ENCODE assay signal across 9 mouse cellular contexts in the genomic region with DNA sequence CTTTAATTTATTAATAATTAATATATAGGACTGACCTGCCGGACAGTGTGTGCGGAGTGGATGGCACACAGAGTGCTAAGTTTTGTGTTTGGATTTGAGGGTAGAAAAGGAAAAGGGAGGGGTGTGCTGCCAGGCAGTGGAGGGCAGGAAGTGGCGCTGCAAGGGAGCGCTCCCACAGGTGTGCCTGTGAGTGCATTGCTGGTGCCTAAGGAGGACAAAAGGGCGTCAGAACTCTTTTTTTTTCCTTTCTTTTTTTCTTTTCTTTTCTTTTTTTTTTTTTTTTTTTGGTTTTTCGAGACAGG. TPM values are rescaled to one million over a fixed set of nuclear protein-coding genes. Genes with fewer than 3 reads are reported as not detected.
DNase-seq lines count a peak whose midpoint lies in the region; ATAC-seq and TF ChIP-seq lines count a peak whose summit lies in the region.
"Had no signal": no experiment of that assay in that cellular context is flagged by ENCODE, and none has a peak within 500 bp of the region (broad histone marks: within the 10 kb centered on the region; RNA-seq: fewer than 3 reads in every experiment).

No protein-coding gene starts in this region.

- no peaks in the 10 kb centered on the region for H3K27me3 ChIP-seq in kidney, postnatal 0 days (ENCODE audit: insufficient read depth, low read length)
- no peaks in the 10 kb centered on the region for H3K27me3 ChIP-seq in forebrain, embryonic 12.5 days
- H3K27me3 ChIP-seq in liver, adult 2 months (ENCODE audit: control insufficient read depth, insufficient read depth, low read length) = no peaks in the 10 kb centered on the region
- H3K27me3 ChIP-seq in stomach, postnatal 0 days (ENCODE audit: control insufficient read depth, insufficient read depth, low read length) = no peaks in the 10 kb centered on the region

- H3K4me1 ChIP-seq in kidney, postnatal 0 days (replicated peaks; ENCODE audit: insufficient read depth, low read length) = no peaks in the 10 kb centered on the region
- H3K4me1 ChIP-seq in forebrain, embryonic 12.5 days = no peaks in the 10 kb centered on the region
- H3K4me1 ChIP-seq in liver, adult 2 months (ENCODE audit: control insufficient read depth, insufficient read depth, low read length) = peaks cover 2% of the 10 kb centered on the region; the same call in 1 of the 2 replicates
- H3K4me1 ChIP-seq in stomach, postnatal 0 days (replicated peaks; ENCODE audit: control insufficient read depth, insufficient read depth) = no peaks in the 10 kb centered on the region

- peak overlapping the region; percentile 46 for H3K4me2 ChIP-seq in kidney, postnatal 0 days (ENCODE audit: low read length)
- H3K4me2 ChIP-seq in forebrain, embryonic 12.5 days = peak overlapping the region; percentile 47; the same call in 1 of the 2 replicates
- peak overlapping the region; percentile 44; the same call in 1 of the 2 replicates for H3K4me2 ChIP-seq in stomach, postnatal 0 days (replicated peaks; ENCODE audit: low read depth)

- H3K27ac ChIP-seq in kidney, postnatal 0 days = no peak overlapping the region
- H3K27ac ChIP-seq in forebrain, embryonic 12.5 days = no peak overlapping the region
- no peak overlapping the region for H3K27ac ChIP-seq in liver, adult 2 months (replicated peaks; ENCODE audit: insufficient read depth, low read depth, low read length)
- no peak overlapping the region for H3K27ac ChIP-seq in stomach, postnatal 0 days (replicated peaks)

- WGBS in kidney, postnatal 0 days = 52% methylated on average over 5 of the region's 6 CpGs
- 61% methylated on average over 6 of the region's 6 CpGs for WGBS in forebrain, embryonic 12.5 days
- 26% methylated on average over 5 of the region's 6 CpGs for WGBS in liver, adult 2 months
- WGBS in stomach, postnatal 0 days = 45% methylated on average over 5 of the region's 6 CpGs

- 0 out of 2 replicates have a peak, but pooled peaks have one; percentile 33 for ATAC-seq in kidney, postnatal 0 days (replicated peaks; ENCODE audit: low FRiP score, low read depth)
- ATAC-seq in forebrain, embryonic 12.5 days (ENCODE audit: low FRiP score) = no peak
- ATAC-seq in stomach, postnatal 0 days (ENCODE audit: low FRiP score, low TSS enrichment) = peak; percentile 56; the same call in 1 of the 2 replicates

- H3K4me3 ChIP-seq in kidney, postnatal 0 days (replicated peaks; ENCODE audit: low read depth, low read length) = peak overlapping the region; percentile 14; the same call in 1 of the 2 replicates
- H3K4me3 ChIP-seq in forebrain, embryonic 12.5 days (replicated peaks) = no peak overlapping the region; the same call in 1 of the 2 replicates
- H3K4me3 ChIP-seq in liver, adult 2 months (ENCODE audit: insufficient read depth, low read depth, low read length) = peak overlapping the region; percentile 39; the same call in 1 of the 2 replicates
- H3K4me3 ChIP-seq in stomach, postnatal 0 days (ENCODE audit: low read depth, low read length) = peak overlapping the region; percentile 18

- H3K36me3 ChIP-seq in kidney, postnatal 0 days (ENCODE audit: insufficient read depth, low read length) = no peaks in the 10 kb centered on the region
- no peaks in the 10 kb centered on the region for H3K36me3 ChIP-seq in forebrain, embryonic 12.5 days (replicated peaks)
- no peaks in the 10 kb centered on the region for H3K36me3 ChIP-seq in liver, adult 2 months (ENCODE audit: control insufficient read depth, insufficient read depth, low read length)
- no peaks in the 10 kb centered on the region for H3K36me3 ChIP-seq in stomach, postnatal 0 days (ENCODE audit: control insufficient read depth, insufficient read depth, low read length)

- no peak overlapping the region for H3K9ac ChIP-seq in kidney, postnatal 0 days (ENCODE audit: low read depth, low read length)
- H3K9ac ChIP-seq in forebrain, embryonic 12.5 days = no peak overlapping the region
- H3K9ac ChIP-seq in liver, adult 2 months (ENCODE audit: low read depth, low read length) = no peak overlapping the region
- H3K9ac ChIP-seq in stomach, postnatal 0 days (ENCODE audit: low read length) = no peak overlapping the region

- no peaks in the 10 kb centered on the region for H3K79me2 ChIP-seq in liver, adult 2 months (ENCODE audit: control insufficient read depth, insufficient read depth, low read length)

- H3K9me3 ChIP-seq in kidney, postnatal 0 days (replicated peaks; ENCODE audit: low read length) = no peaks in the 10 kb centered on the region
- H3K9me3 ChIP-seq in forebrain, embryonic 12.5 days = no peaks in the 10 kb centered on the region
- H3K9me3 ChIP-seq in stomach, postnatal 0 days (ENCODE audit: control insufficient read depth, low read length) = no peaks in the 10 kb centered on the region

- DNase-seq in kidney, postnatal 0 days (ENCODE audit: low spot score) = no peak
- DNase-seq in kidney, adult 9 months = no peak
- no peak for DNase-seq in liver, adult 2 months (ENCODE audit: extremely low read depth, low read depth, low spot score)
- no peak for DNase-seq in stomach, postnatal 0 days (ENCODE audit: low spot score)
- no peak for DNase-seq in spleen, adult 18-20 months
- no peak for DNase-seq in adrenal gland, adult 18-20 months (ENCODE audit: low spot score in 2 of 2)
- no peak for DNase-seq in left cerebral cortex, adult 8-10 months (ENCODE audit: low spot score in 2 of 2)

- TF ChIP-seq POLR2A in liver, adult 2 months (IDR thresholded peaks at IDR 0.05; ENCODE audit: extremely low read depth, insufficient read depth, low read length) = no peak

- TF ChIP-seq CTCF in kidney, postnatal 0 days (IDR thresholded peaks at IDR 0.05; ENCODE audit: low read depth) = no peak
- TF ChIP-seq CTCF in liver, adult 2 months (IDR thresholded peaks at IDR 0.05; ENCODE audit: low read depth, low read length) = no peak
- TF ChIP-seq CTCF in stomach, postnatal 0 days (IDR thresholded peaks at IDR 0.05; ENCODE audit: low read depth) = no peak

- TF ChIP-seq EP300 in stomach, postnatal 0 days (optimal IDR thresholded peaks at IDR 0.05) = no peak

RNA-seq across cellular contexts. Expression of gene Pgk1, which starts 15.1 kb away (rescaled TPM):
- 280 and 296 TPM in 2 replicates for polyA plus RNA-seq in kidney, postnatal 0 days (2015; fragmentation: Nextera tagmentation; extraction: Ambion mirVana)
- 369 and 371 TPM in 2 replicates for polyA plus RNA-seq in forebrain, embryonic 12.5 days (2016; fragmentation: Nextera tagmentation; extraction: Ambion mirVana)
- total RNA-seq in liver, adult 2 months (2014; rRNA removed) = 472 and 496 TPM in 2 replicates
- 134 and 154 TPM in 2 replicates for polyA plus RNA-seq in liver, adult 2 months (2012; rRNA removed)
- 143 and 166 TPM in 2 replicates for polyA plus RNA-seq in stomach, postnatal 0 days (2015; fragmentation: Nextera tagmentation; extraction: Ambion mirVana)
- 100 to 1,000 TPM; 349 to 508 TPM for total RNA-seq in adrenal gland, adult 18-20 months (2021)
- 100 to 1,000 TPM; 451 to 500 (median 488) TPM for total RNA-seq in left cerebral cortex, adult 8-10 months (2022)

RNA-seq across cellular contexts. Expression of gene Tlr13, which starts 28.8 kb away (rescaled TPM):
- 0.59 and 0.62 TPM in 2 replicates for polyA plus RNA-seq in kidney, postnatal 0 days (2015; fragmentation: Nextera tagmentation; extraction: Ambion mirVana)
- 0.08 and 0.17 TPM in 2 replicates for polyA plus RNA-seq in forebrain, embryonic 12.5 days (2016; fragmentation: Nextera tagmentation; extraction: Ambion mirVana)
- total RNA-seq in liver, adult 2 months (2014; rRNA removed) = 1.9 and 2.4 TPM in 2 replicates
- 0.19 and 0.71 TPM in 2 replicates for polyA plus RNA-seq in liver, adult 2 months (2012; rRNA removed)
- polyA plus RNA-seq in stomach, postnatal 0 days (2015; fragmentation: Nextera tagmentation; extraction: Ambion mirVana) = 0.54 and 0.78 TPM in 2 replicates
- 1 to 10 TPM; 2.1 to 4.3 TPM for total RNA-seq in adrenal gland, adult 18-20 months (2021)
- total RNA-seq in left cerebral cortex, adult 8-10 months (2022) = 1 to 10 TPM; 1.4 to 3.7 (median 2.6) TPM
- polyA plus RNA-seq: Patski had no signal

RNA-seq across cellular contexts. Expression of gene Taf9b, which starts 49.2 kb away (rescaled TPM):
- polyA plus RNA-seq in kidney, postnatal 0 days (2015; fragmentation: Nextera tagmentation; extraction: Ambion mirVana) = 11.6 and 12.1 TPM in 2 replicates
- polyA plus RNA-seq in forebrain, embryonic 12.5 days (2016; fragmentation: Nextera tagmentation; extraction: Ambion mirVana) = 14.2 and 14.8 TPM in 2 replicates
- 0.83 and 1.3 TPM in 2 replicates for total RNA-seq in liver, adult 2 months (2014; rRNA removed)
- 0.29 and 0.40 TPM in 2 replicates for polyA plus RNA-seq in liver, adult 2 months (2012; rRNA removed)
- polyA plus RNA-seq in stomach, postnatal 0 days (2015; fragmentation: Nextera tagmentation; extraction: Ambion mirVana) = 9.5 and 10.2 TPM in 2 replicates
- total RNA-seq in adrenal gland, adult 18-20 months (2021) = 10 to 100 TPM; 19.0 to 23.3 TPM
- total RNA-seq in left cerebral cortex, adult 8-10 months (2022) = 10 to 100 TPM; 24.4 to 27.2 (median 26.2) TPM
